Mouse (Mus musculus) thymus, postnatal 36 days (tissue): ENCODE measurements at regions not wholly inside any gene's neighbourhood (a gene's known extent, or its start where the extent isn't known, plus 50 kb on each side); places are given as distances from the start of the nearest gene placed in this dataset.

Source experiments
- DNase-seq, 2 experiments: peaks; one replicate each; pipeline ENCODE4 v3.0.0; 2022; ENCODE audit warnings: mixed read lengths in 2 of 2

DNA sequence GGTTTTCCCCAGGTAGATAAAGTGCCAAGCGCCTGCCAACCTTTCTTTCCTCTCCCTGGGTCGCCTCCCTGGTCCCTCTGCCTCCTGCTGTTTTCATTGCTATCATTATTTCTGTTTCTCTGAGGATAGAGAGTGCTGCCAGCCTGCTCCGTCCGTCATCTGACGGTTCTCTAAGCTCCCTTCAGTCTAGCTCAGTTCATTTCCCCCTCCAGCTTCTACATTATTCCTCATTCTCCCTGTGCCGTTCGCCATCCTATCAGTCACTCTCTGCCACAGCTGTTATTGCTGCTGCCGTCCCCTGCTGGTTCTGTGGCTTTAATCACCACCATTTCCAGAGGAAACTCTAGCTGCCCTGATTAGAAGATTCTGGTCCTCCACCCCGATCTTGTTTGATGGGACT, 84.7 kb upstream of the Rfx3 start:
- no peak for DNase-seq

DNA sequence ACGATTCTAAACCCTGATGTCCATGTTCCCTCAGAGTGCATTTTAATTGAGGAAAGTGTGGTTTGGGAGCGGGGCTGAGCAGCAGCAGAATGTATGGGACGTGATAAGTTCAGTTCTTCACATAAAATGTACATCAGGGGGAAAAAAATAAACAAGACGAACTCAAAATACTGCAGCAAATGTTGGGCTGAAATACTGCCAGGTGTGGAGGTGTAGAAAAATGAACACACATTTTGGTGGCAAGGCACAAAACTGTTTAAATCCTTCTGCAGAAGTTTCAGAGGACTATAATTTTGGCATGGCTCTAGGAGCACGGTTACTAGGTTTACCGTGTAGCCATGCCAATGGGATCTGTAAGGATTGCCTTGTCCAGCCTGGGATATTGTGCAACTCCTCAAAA, 81.3 kb upstream of the Rfx3 start:
- no peak for DNase-seq

DNA sequence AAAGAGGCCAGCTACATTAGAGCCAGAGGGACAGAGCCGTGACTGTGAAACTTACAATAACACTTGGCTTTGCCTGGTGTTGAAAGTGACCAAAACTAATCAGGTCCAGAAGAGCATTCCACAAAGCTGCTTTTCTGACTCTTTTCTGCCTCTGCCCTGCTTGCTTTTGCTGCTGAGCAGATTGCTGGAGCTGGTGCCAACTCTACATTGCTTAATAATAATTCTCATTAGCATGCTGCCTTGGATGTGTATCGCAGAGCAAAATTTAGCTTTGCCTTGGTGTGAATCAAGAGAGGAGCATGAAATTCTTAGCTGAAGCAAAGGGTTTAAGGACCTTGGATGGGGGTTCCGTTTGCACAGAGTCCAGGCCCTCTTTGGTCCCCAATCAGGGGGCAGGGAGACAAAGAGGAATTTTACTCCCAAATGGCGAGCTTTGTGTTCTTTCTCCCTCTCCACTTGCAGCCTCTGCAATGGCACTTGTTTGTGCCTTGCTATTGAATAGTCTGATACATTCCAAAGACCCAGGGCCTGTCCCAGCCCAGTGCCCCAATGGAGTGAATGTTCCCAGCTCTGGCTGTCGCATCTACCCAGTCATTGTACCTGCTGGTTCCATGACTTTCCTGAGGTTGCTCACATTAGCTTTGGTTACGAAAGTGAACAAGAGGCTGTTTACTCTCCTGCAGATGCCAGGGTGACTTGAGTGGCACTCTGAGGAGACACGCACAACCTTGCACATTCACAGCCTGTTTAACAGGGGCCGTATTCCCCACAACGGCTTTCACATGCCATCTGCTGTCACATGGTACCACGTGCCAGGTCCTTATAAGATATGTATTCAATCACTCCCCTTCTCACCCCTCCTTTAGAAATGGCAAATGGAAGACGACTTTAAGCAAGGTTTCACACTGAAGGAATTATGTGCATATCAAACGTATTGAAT, 76.9 kb upstream of the Rfx3 start:
- no peak for DNase-seq

DNA sequence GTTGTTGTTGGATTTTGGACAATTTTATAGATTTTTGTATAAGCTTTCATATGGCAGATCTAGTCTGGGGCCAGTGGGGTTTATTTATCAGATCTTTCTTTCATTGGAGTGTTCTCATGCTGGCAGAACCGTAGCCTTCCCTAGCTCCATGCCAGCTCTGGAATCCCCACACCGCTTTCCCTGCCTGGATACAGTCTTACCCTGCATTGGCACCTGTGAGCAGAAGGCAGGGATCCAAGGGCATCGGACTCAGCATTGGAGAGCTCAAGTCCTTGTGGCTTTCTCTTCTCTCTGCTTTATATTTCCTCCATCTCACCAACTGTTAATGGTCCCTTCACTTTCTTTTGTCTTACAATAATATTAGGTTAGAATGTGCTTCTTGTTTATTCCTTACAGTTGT, 59.4 kb upstream of the Rfx3 start:
- DNase-seq: no peak
